Mouse (Mus musculus): ENCODE measurements around the gene Eno1. TPM values are rescaled to one million over a fixed set of nuclear protein-coding genes. Genes with fewer than 3 reads are reported as not detected.
"Not testable (repeated sequence)": the region's sequence is repeated elsewhere in the genome, so short reads cannot be mapped to it uniquely, and the experiment has no call there.

Gene Eno1
- total RNA-seq, 2 experiments from 2014 or later = 471 to 935 TPM

DNA sequence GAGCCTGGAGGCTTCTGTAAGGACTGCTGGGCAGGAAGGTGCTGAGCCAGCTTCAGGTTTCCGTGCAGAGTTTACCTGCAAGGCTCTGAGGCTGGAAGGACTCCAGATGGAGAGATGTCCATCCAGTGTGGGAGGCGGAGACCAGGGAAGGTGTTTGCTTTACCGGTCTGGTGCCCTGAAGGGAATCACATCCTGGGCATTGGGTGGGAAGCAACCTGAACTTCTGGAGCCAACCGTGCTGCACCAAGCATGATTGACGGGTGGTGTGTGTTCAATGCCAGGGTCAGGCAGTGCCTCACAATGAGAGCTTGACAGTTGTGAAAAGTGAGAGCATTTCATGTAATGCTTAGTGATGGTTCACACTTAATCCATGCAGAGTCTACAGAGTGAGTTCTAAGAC lies 12.4 kb downstream of the Eno1 start:
- DNase-seq (ENCODE audit: low spot score in 2 of 2) = no peak

DNA sequence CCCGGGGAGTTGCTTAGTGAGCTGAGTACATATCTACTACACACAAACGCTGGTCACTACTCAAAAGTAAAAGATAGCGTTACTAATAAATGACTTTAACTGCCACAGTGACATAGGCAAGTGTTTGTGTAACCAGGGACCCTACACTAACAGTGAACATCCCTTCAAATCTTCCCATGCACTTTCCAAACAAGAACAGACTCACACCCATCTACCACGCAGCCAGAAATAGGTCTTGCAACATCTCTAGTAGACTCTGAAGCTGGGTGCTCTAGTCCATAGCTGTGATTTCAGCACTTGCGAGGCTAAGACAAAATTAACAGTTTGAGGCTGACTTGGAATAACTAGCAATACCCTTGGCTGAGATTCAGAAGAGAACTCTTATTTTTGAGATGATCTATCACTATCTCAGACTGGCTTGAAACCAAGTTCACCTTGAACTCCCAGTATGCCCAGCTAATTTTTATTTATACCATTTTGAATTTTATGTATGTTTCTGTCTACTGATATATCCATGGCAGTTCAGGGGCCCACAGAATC lies 13.3 kb downstream of the Eno1 start:
- no peak for DNase-seq (ENCODE audit: low spot score in 2 of 2)

DNA sequence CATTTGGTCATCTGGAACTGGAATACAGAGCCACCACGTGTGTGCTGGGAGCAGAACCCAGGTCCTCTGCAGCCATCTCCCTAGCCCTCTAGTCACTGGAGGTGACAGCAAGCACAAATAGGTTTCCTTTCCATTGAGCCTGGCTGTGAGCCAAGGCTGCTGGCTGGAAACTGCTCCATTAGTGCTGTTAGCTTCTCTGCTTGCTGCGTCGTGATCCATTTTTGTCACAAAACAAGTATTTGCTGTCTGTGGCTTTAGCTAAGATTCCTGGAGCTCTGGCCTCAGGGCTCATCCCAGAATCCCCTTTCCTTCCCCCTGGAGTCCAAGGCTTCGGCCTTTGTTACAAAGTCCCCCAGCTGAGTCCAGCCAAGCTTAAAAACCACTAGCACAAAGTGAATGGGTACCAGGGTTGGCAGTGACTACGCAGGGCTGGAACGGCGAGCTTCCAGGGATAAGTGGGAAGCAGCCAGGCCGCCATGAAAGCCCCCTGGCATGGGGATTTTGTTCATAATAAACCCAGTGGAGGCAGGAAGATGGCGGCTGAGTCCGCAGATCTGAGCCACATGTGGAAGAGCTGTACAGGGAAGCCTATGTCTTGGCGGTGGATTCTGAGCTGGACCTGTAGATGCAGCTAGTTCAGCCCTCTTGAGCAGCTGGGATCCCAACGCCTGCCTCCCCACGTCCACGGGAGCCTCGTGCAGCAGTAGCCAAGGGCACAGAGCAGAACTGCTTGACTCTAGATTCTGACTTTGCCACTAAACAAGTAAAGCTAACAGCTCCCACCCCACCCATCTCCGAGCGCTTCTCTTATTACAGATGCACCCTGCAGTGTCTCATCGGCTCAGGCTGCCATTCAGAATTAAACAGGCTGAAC lies 14.3 kb downstream of the Eno1 start:
- no peak for DNase-seq (ENCODE audit: low spot score in 2 of 2)

DNA sequence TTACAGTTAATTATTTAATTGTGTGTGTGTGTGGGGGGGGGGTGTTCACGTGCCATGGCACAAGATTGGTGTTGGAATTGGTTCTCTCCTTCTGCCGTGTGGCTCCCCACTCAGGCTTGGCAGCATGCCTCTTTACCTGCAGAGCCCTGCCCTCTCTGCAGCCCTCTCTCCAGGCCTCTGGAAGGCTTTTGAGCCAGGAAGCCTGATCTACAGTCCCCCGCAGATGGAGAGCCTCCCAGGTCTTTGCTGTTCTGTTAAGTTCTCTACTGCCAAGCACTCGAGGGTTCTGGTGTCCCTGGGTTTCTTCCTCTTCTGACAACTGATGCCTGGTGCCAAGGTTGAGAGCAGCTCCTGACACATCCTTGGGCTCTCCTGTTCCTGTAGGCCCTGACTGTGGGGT lies 17.9 kb downstream of the Eno1 start:
- DNase-seq (ENCODE audit: low spot score in 2 of 2) = no peak

DNA sequence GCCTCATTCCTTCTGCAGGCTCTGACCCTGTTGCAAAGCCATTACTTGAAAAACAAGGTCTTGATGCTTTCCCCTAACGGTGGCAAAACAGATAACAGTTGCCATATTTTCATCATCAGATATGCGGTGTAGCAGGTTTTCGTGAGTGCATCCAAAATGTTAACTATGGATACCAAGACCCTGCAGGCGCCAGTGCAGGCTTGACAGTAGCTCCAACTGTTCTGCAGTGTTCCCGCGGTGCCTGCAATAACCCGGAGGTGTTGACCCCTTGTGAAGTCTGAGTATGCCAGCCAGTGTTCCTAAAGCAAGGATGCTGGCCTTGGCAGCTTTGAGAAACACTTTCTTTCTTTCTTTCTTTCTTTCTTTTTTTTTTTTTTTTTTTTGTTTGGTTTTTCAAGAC lies 18.7 kb downstream of the Eno1 start:
- no peak for DNase-seq (ENCODE audit: low spot score in 2 of 2)

DNA sequence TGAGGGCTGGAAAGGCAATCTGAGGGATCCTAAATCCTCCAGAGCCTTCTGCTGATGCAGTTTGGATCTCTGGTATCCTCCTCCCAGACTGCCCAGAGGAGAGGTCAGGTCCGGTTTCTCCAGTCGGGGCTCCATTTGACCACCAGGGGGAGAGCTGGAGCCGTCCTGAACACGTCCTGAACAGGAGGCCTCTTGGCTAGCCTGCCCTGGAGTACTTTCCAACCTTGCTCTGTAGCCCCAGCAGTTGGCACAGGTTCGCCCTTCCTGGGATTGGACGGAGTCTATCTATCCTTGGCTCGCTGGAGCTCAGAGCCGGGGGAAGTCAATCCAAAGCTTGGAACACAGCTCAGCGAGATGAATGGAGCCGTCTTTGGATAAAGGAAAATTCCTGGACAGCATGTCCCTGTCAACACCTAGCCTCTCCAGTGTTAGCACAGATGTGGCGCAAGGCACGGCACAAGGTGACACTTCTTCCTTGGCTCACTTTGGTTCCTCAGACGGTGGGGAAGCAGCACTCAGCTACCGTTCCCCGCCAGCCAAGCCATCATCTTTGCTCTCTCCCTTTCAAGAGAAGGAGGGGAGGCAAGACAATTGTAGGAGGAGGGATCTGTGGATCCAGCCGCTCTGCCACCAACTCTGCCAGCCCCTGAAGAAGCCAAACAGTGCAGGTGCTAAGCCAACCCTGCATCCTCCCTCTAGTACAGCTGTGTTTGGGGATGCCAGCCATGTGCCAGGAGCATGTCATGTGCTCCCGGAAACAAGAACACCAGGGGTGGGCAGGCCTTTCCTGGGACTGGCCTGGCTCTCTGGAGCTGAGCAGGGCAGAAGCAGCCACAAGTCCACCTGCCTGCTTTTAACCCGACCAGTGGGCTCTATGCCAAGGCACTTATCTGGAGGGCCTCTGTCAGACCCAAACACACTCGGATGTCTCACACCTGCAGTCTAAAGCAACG lies 21.0 kb downstream of the Eno1 start:
- peak; percentile 77 to 83 for DNase-seq (ENCODE audit: low spot score in 2 of 2)

DNA sequence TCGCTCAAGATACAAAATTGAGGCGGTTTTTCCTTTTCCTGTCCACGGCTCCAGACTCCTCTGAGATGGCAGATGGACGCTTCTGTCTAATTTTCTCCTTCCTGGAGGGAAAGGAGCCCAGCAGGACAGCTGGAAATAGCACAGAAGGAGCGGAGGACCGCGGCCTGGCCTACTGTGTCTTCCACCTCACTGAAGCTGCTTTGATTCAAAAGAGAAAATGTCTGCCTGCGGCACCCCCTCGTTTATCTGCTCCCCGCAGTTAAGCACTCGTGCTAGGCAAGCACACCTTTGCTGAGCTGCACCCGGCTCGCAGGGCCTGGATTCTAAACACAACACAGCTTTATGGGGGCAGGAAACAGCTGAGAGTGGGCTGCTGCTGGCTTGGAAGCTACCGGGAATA lies 21.9 kb downstream of the Eno1 start:
- no peak for DNase-seq (ENCODE audit: low spot score in 2 of 2)

DNA sequence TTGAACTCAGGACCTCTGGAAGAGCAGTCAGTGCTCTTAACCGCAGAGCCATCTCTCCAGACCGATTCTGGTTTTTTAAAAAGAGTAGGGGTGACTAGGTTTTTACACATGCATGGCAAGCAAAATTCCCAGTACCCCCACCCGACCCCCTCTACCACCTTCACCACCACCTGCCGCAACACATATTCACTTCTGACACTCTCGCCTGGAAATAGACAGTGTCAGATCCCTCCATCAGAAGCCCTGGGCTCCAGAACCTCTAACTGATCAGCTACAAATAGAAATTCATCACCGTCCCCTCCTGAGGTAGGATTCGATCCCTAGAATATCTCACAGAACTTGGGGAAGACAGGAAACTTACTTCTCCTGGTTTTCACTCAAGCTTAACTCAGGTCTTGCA lies 23.1 kb downstream of the Eno1 start:
- no peak for DNase-seq (ENCODE audit: low spot score in 2 of 2)

DNA sequence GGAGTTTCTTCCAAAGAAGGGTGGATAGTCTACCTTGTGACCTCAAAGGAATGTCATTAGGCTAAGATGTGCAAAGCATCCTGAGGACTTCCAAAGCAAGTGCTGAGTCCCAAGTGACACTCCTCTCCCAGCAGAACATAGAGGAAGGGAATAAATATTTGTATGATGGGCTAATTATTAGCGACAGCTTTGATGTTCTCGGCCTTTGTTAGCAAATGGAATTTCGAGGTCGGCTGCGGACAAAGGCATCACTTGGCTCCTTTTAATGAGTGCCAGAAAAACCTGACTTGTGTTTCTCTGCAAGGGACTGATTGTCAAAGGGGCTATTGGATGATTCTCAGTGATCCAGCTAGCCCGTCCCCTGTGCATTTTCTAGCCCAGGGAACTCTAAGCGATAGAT lies 23.6 kb downstream of the Eno1 start:
- DNase-seq (ENCODE audit: low spot score in 2 of 2) = no peak

DNA sequence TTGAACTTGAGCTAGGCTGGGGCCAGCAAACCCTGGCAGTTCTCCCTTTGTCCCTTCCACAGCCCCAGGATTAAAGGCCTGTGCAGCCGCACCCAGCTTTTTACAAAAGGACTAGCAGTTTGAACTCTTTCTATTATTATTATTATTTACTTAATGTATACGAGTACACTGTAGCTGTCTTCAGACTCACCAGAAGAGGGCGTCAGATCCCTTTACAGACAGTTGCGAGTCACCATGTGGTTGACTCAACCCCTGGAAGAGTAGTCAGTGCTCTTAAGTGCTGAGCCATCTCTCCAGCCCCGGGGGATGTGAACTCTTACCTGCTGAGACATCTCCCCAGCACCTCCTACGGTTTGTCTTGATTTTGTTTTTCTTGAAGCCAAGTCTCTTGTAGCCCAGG lies 24.2 kb downstream of the Eno1 start:
- no peak for DNase-seq (ENCODE audit: low spot score in 2 of 2)

DNA sequence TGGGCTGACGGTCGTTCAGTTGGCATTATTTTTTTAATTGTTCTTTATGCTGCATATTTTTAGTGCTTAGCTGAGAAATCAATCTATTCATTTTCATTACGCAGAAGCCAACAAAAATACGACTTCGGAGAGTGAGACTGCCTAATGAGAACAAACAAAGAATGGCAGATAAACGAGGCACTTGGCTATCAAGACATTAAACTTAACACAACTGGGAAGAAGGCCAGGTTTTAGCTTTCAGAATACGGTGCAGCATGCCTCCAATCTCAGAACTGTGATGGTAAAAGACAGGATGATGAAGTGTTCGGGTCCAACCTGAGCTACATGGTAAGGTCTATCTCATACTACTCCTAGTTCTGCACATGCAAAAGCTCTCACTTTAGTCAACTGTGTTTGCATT lies 25.8 kb downstream of the Eno1 start:
- DNase-seq (ENCODE audit: low spot score in 2 of 2) = no peak

DNA sequence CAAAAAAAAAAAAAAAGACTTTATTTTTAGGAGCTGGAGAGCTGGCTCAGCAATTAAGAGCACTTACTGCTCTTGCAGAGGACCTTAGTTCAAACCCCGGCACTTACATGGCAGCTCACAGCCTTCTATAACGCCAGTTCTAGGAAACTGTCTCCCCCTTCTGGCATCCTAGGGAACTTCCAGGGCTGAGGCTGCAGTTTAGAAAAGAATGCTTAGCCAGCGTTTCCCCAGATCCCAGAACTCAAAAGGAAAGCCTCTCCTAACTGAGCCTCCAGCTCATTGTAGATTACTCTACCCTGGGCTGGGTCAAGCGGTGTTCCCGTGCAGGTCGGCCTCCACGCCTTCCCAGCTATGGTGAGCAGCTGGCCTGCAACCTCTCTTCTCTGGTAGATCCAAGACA lies 28.4 kb downstream of the Eno1 start:
- DNase-seq (ENCODE audit: low spot score in 2 of 2) = no peak

DNA sequence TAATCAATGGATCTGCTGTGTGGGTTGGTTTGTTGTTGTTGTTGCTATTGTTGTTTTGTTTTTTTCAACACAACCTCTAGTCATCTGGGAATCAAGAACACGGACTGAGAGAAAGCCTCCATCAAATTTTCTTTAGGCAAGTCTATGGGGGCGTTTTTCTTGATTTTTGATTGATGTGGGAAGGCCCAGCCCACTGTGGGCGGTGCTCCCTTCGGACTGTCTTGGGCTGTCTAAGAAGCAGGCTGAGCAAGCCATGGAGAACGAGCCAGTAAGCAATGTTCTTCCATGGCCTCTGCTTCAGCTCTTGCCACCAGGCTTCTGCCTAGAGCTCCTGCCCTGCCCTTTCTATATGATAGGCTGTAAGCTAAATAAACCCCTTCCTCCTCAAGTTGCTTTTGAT lies 28.9 kb downstream of the Eno1 start:
- DNase-seq (ENCODE audit: low spot score in 2 of 2) = no peak

DNA sequence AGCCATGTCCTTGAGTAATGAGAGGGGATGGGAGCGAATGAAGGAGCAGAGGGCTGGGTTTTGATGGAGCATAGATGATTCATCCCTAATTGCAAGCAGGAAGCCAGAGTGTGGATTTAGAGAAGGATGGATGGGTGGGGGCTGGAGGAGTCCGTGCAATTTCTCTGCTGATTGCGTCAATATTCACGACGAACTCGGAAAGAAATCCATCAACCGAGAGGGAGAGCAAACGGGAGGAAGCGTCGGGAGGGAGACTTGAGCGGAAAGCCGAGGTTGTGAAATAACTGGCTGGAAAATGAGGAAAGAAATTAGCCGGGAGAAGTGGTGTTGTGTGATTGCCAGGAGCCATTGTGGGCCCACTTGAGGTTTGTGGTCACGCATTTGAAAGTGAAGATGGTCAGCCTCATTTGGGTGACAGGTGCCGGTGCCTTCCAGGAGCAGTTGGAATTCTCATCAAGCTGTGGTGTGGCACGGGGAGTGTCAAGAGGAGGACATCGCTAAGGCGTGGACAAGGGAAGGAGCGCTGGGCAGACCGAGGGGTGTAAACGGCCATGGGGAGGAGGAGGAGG lies 30.2 kb downstream of the Eno1 start:
- DNase-seq (ENCODE audit: low spot score in 2 of 2) = no peak

DNA sequence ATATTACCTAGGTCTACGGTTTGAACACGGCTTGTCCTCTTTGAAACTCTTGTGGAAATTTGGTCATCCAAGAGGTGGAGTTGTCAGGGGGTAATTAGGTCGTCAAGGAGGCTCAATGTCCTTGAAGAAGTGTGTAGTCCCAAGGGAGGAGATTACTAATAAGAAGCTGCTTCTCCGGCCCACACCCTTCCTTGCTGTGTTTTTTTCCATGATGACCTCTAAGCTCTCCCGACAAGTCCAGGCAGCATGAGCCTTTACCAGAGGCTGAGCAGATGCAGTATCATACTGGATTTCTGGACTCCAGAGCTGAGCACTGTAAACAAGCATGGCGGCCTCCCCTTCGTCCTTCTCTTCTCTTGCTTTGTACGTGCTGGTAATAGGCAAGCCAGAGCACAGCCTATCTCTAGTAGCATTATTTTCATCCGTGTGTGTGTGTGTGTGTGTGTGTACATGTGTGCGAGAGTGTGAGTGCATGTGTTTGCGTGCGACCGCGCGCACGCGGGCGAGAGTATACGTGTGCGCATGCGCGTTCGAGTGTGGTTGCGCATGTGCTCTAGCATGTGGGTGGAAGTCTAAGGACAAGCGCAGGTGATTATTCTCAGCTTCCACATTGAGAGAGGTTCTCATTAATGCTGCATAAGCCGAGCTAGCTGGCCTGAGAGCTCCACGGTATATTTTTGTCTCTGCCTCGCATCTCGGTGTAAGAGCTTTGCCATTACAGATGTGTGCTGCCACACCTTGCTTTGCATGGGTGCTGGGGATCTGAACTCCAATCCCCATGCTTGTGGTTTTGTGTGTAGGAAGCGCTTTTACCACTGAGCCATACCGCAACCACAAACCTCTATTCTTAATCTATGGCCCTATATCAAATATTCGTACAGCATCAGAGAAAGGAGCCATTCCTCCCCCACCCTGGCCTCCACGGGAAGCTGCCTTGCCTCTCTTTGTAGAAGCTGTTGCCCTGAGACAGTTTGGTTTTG lies 32.4 kb downstream of the Eno1 start:
- no peak for DNase-seq (ENCODE audit: low spot score in 2 of 2)

DNA sequence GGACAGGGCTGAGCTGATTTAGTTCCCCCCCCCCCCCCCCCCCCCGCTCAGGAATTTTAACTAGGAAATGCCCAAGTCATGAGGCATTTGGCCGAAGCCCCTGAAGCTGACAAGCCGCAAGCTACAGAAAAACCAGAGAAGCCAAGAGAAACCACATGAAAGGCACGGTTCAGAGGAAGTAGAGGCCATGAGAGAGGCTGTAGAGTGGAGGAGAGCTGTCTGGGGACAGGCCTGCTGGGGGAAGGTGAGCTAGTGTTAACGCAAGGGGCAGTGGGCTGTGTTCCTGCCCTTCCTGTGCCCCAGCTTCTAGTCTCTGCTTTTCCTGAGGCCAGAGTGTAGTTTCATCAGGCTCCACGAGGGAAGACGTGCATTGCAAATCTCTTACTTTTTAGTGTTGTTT lies 33.2 kb downstream of the Eno1 start:
- DNase-seq (ENCODE audit: low spot score in 2 of 2) = no peak

DNA sequence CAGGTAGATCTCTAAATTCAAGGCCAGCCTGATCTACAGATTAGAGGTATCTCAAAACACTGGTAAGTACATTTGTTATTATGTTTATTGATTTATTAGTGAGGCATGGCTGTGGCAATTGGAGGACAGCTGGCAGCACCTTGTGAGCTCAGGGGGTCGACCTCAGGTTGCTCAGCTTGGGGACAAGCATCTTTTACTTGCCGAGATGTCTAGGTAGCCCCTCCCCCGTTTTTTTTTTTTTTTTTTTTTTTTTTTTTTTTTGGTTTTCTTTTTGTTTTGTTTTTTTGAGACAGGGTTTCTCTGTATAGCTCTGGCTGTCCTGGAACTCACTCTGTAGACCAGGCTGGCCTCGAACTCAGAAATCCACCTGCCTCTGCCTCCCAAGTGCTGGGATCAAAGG lies 34.2 kb downstream of the Eno1 start:
- DNase-seq (ENCODE audit: low spot score in 2 of 2) = not testable (repeated sequence)

DNA sequence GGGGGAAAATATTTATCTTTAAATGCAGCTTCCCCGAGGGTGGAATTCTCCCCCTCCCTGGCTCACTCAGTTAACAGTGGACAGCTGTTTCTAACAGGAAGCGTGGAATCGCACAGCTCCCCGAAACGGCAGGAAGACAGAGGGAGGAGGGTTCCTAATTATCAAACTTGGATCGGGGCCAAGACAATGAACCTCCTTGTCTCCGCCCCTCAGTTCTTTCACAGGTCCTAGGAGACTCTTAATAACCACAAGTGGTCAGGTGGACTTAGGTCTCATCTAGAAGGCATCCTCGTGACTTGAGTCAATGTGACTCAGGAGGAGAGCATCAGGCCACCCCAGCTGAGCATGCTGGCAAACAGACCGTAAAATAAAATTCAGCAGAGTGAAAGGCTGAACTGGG lies 36.2 kb downstream of the Eno1 start:
- DNase-seq (ENCODE audit: low spot score in 2 of 2) = no peak

DNA sequence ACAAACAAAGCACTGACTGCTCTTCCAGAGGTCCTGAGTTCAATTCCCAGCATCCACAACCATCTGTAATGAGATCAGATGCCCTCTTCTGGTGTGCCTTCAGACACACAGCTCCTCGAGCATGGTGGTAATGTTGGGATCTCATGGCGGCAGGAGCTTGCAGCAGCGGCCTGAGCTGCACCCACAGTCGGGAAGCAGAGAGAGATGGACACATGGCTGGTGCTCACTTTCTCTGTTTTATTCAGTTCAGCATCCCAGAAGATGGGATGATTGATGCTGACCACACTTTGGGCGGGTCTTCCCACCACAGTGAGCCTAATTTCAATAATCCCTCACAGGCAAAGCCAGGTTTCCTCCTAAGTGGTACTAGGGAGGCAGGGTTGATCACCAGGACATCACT lies 39.0 kb downstream of the Eno1 start:
- DNase-seq (ENCODE audit: low spot score in 2 of 2) = no peak

DNA sequence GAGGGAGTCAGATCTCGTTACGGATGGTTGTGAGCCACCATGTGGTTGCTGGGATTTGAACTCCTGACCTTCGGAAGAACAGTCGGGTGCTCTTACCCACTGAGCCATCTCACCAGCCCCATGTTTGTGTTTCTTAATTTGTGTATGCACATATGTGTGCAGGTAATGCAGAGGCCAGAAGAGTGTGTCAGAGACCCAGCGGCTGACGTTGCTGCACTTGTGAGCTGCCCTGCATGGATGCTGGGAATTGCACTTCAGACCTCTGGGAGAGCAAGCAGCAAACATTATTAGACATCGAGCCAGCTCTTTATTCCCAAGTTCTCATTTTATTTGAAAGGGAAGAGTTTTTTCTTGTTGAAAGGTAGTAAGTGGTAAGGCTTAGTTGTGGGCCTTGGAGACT lies 42.8 kb downstream of the Eno1 start:
- not testable (repeated sequence) for DNase-seq (ENCODE audit: low spot score in 2 of 2)
